Mouse (Mus musculus) adrenal gland (tissue): Measurements from ENCODE around the gene Spon1.

Source experiments
- intact Hi-C: fragments of 180-260 bp; cut with DNase I; formaldehyde crosslinking; loops from one replicate; pipeline ENCODE4 v1.15.1; 2025

Spon1 gene

GRCm38 (mm10) chr7:113988156-113988555 lies 222.4 kb downstream of the Spon1 start:
- intact Hi-C loops = no loop called here

- intact Hi-C loops = no loop called here
These were observed 232.0 kb downstream of the Spon1 start for GRCm38 (mm10) chr7:113997675-113998354.

GRCm38 (mm10) chr7:114004171-114004570 lies 238.4 kb downstream of the Spon1 start:
- intact Hi-C loops = no loop called here

- intact Hi-C loops = loop anchor here (5.0 kb wide), 1 partner anchor 228 kb away; no protein-coding TSS in a partner anchor
These were observed 239.7 kb downstream of the Spon1 start for GRCm38 (mm10) chr7:114005499-114005898.

GRCm38 (mm10) chr7:114006456-114006855 lies 240.7 kb downstream of the Spon1 start:
- intact Hi-C loops = loop anchor here (5.0 kb wide), 1 partner anchor 229 kb away; no protein-coding TSS in a partner anchor

GRCm38 (mm10) chr7:114007565-114007964 lies 241.8 kb downstream of the Spon1 start:
- intact Hi-C loops = loop anchor here (5.0 kb wide), 1 partner anchor 230 kb away; no protein-coding TSS in a partner anchor

- intact Hi-C loops = no loop called here
These were observed 246.1 kb downstream of the Spon1 start for GRCm38 (mm10) chr7:114011726-114012443.

GRCm38 (mm10) chr7:114016001-114016949 lies 250.5 kb downstream of the Spon1 start:
- intact Hi-C loops = no loop called here

- intact Hi-C loops = no loop called here
These were observed 253.1 kb downstream of the Spon1 start for GRCm38 (mm10) chr7:114018861-114019260.

GRCm38 (mm10) chr7:114020057-114020703 lies 254.4 kb downstream of the Spon1 start:
- intact Hi-C loops = loop anchor here (1.0 to 2.0 kb wide), 3 partner anchors 246 to 411 kb away; no protein-coding TSS in a partner anchor

GRCm38 (mm10) chr7:114020704-114021093 lies 254.9 kb downstream of the Spon1 start:
- intact Hi-C loops = loop anchor here (1.0 to 2.0 kb wide), 3 partner anchors 246 to 412 kb away; no protein-coding TSS in a partner anchor

- intact Hi-C loops = no loop called here
These were observed 261.1 kb downstream of the Spon1 start for GRCm38 (mm10) chr7:114026923-114027322.

GRCm38 (mm10) chr7:114027406-114027805 lies 261.6 kb downstream of the Spon1 start:
- intact Hi-C loops = no loop called here

- intact Hi-C loops = no loop called here
These were observed 263.0 kb downstream of the Spon1 start for GRCm38 (mm10) chr7:114028828-114029227.

GRCm38 (mm10) chr7:114029596-114029995 lies 263.8 kb downstream of the Spon1 start:
- intact Hi-C loops = no loop called here

GRCm38 (mm10) chr7:114037237-114037636 lies 271.4 kb downstream of the Spon1 start:
- intact Hi-C loops = no loop called here

GRCm38 (mm10) chr7:114041349-114041748 lies 275.6 kb downstream of the Spon1 start:
- intact Hi-C loops = no loop called here

- intact Hi-C loops = no loop called here
These were observed 277.5 kb downstream of the Spon1 start for GRCm38 (mm10) chr7:114042973-114043928.

GRCm38 (mm10) chr7:114043929-114044549 lies 278.2 kb downstream of the Spon1 start:
- intact Hi-C loops = no loop called here
